12 mouse cellular contexts compared by ENCODE assay signal in genomic region chr1:93216839-93217497, GRCm38 (mm10). TPM values are rescaled to one million over a fixed set of nuclear protein-coding genes. Genes with fewer than 3 reads are reported as not detected.
DNase-seq lines count a peak whose midpoint lies in the region; ATAC-seq lines count a peak whose summit lies in the region.
"Had no signal": no experiment of that assay in that cellular context is flagged by ENCODE, and none has a peak within 500 bp of the region (broad histone marks: within the 10 kb centered on the region; RNA-seq: fewer than 3 reads in every experiment).

No protein-coding gene starts in this region.

- H3K4me3 ChIP-seq in heart, embryonic 14.5 days (ENCODE audit: control insufficient read depth in 1 of 2, insufficient read depth in 1 of 2, low read depth in 1 of 2, low read length in 2 of 2): no peak overlapping the region
- H3K4me3 ChIP-seq in heart, embryonic 12.5 days: no peak overlapping the region

- H3K27ac ChIP-seq in heart, embryonic 14.5 days (replicated peaks in 1 of 2; ENCODE audit: control insufficient read depth in 1 of 2, insufficient read depth in 1 of 2, low read depth in 2 of 2, low read length in 2 of 2): peak overlapping the region; percentile 3 to 33; a peak in 2 of 4 replicates
- H3K27ac ChIP-seq in heart, embryonic 12.5 days (ENCODE audit: poor library complexity, severe bottlenecking): no peak overlapping the region

- H3K4me1 ChIP-seq in heart, embryonic 14.5 days (ENCODE audit: control insufficient read depth in 2 of 2, insufficient read depth in 2 of 2, low read length in 2 of 2): peaks cover 21 to 33% of the 10 kb centered on the region in 2 experiments
- peaks cover 23% of the 10 kb centered on the region for H3K4me1 ChIP-seq in heart, embryonic 12.5 days (replicated peaks)

- no peaks in the 10 kb centered on the region for H3K27me3 ChIP-seq in heart, embryonic 14.5 days (ENCODE audit: control insufficient read depth, insufficient read depth, low read length)
- H3K27me3 ChIP-seq in heart, embryonic 12.5 days (replicated peaks): peaks cover 19% of the 10 kb centered on the region

- intact Hi-C loops in left cerebral cortex, postnatal 10 days (cut with DNase I): no loop called here

- no peaks in the 10 kb centered on the region for H3K9me3 ChIP-seq in heart, embryonic 14.5 days (ENCODE audit: control insufficient read depth, low read length)
- no peaks in the 10 kb centered on the region for H3K9me3 ChIP-seq in heart, embryonic 12.5 days (replicated peaks)

- DNase-seq in 3134 (ENCODE audit: extremely low read depth, insufficient read length, low spot score) (peak; percentile 47), adipocyte (ENCODE audit: low spot score) (peak; percentile 63)
- DNase-seq in kidney, postnatal 14 days: peak; percentile 49
- DNase-seq in left cerebral cortex, postnatal 10 days (ENCODE audit: extremely low spot score in 1 of 2, low spot score in 2 of 2): no peak
- DNase-seq in thymus, postnatal 25 days: no peak
- DNase-seq: cerebellum, adult 11 months; thymus, adult 18-20 months had no signal

- 0 out of 2 replicates have a peak, but pooled peaks have one; percentile 33 for ATAC-seq in heart, embryonic 14.5 days (ENCODE audit: insufficient number of reproducible peaks, insufficient read depth, low FRiP score, low read depth)
- no peak for ATAC-seq in heart, embryonic 12.5 days (ENCODE audit: insufficient number of reproducible peaks, low FRiP score)

- no peak overlapping the region for H3K4me2 ChIP-seq in heart, embryonic 14.5 days (ENCODE audit: low read length)
- no peak overlapping the region for H3K4me2 ChIP-seq in heart, embryonic 12.5 days

- no peaks in the 10 kb centered on the region for H3K36me3 ChIP-seq in heart, embryonic 14.5 days (ENCODE audit: control insufficient read depth, insufficient read depth, low read length)
- no peaks in the 10 kb centered on the region for H3K36me3 ChIP-seq in heart, embryonic 12.5 days

- whole genome bisulfite sequencing in heart, embryonic 14.5 days: 54% methylated on average over 9 of the region's 9 CpGs
- WGBS in heart, embryonic 12.5 days: 77% methylated on average over 9 of the region's 9 CpGs

- H3K9ac ChIP-seq in heart, embryonic 14.5 days (ENCODE audit: low read length): no peak overlapping the region
- H3K9ac ChIP-seq in heart, embryonic 12.5 days: no peak overlapping the region

RNA-seq across cellular contexts. Expression of gene Sned1, which starts 18.7 kb away (rescaled TPM):
- polyA plus RNA-seq in heart, embryonic 14.5 days (2014; fragmentation: Nextera tagmentation; extraction: Ambion mirVana): 3.1 TPM in 2 replicates
- 7.2 and 8.1 TPM in 2 replicates for polyA plus RNA-seq in heart, embryonic 12.5 days (2016; fragmentation: Nextera tagmentation; extraction: Ambion mirVana)
- 1 to 10 TPM; 6.5 to 7.2 TPM for total RNA-seq in left cerebral cortex, postnatal 10 days (2021)

RNA-seq across cellular contexts. Expression of gene Crocc2, which starts 48.4 kb away (rescaled TPM):
- 0.05 and 0.14 TPM in 2 replicates for polyA plus RNA-seq in heart, embryonic 14.5 days (2014; fragmentation: Nextera tagmentation; extraction: Ambion mirVana)
- polyA plus RNA-seq in heart, embryonic 12.5 days (2016; fragmentation: Nextera tagmentation; extraction: Ambion mirVana): 0.11 and 0.17 TPM in 2 replicates
- total RNA-seq in left cerebral cortex, postnatal 10 days (2021): under 1 TPM; 0.16 to 0.17 TPM
- total RNA-seq: megakaryocyte progenitor cell, adult 5-6 weeks; neutrophil, adult 5-6 weeks had no signal
- polyA plus RNA-seq: small intestine, adult 2 months had no signal

RNA-seq across cellular contexts. Expression of gene 2310007B03Rik, which starts 56.2 kb away (rescaled TPM):
- 0.09 TPM in 1 of 2 replicates, not detected in the other for polyA plus RNA-seq in heart, embryonic 14.5 days (2014; fragmentation: Nextera tagmentation; extraction: Ambion mirVana)
- polyA plus RNA-seq in heart, embryonic 12.5 days (2016; fragmentation: Nextera tagmentation; extraction: Ambion mirVana): not detected in 2 replicates
- not detected for total RNA-seq in left cerebral cortex, postnatal 10 days (2021)
- total RNA-seq: megakaryocyte progenitor cell, adult 5-6 weeks had no signal

Comparison
In these comparisons a context has a peak if more than half of its experiments do, and no peak if none do; other contexts are left out.
1. DNase-seq: peak in 3134 (single experiment), adipocyte (single experiment) and kidney, postnatal 14 days (single experiment); none in left cerebral cortex, postnatal 10 days (0 of 2) and thymus, postnatal 25 days (single experiment).